Mouse (Mus musculus) cerebellum, adult 2 months (tissue): Measurements from ENCODE around the gene Arsg.

ENCODE experiments used
- CTCF ChIP-seq: fragments of 200-500 bp; IDR thresholded peaks from 2 replicates; pipeline ENCODE4 v1.5.1; 2011; ENCODE audit warnings: low read depth, mild to moderate bottlenecking, control low read depth, low read length, moderate library complexity, borderline replicate concordance; ENCODE audit not compliant: insufficient read depth
- POLR2A ChIP-seq: fragments of 200-500 bp; IDR thresholded peaks from 2 replicates; pipeline ENCODE4 v1.6.1; 2011; ENCODE audit warnings: low read length, control low read depth, borderline replicate concordance; ENCODE audit not compliant: insufficient read depth

GRCm38 (mm10) chr11:109517330-109517729 is 44.2 kb downstream of the Arsg start:
- no peak for TF ChIP-seq POLR2A
- no peak for TF ChIP-seq CTCF
